Mouse (Mus musculus): Measurements from ENCODE around the gene Scn9a. TPM values are rescaled to one million over a fixed set of nuclear protein-coding genes. Genes with fewer than 3 reads are reported as not detected.
A peak's percentile ranks its signal among the peaks of the same experiment; 100 is the strongest.

The Scn9a gene
- total RNA-seq (2014; rRNA removed): 10.2 and 14.7 TPM in 2 replicates
- polyA plus RNA-seq (2015; fragmentation: Nextera tagmentation; extraction: Ambion mirVana): 2.2 and 6.3 TPM in 2 replicates

DNA sequence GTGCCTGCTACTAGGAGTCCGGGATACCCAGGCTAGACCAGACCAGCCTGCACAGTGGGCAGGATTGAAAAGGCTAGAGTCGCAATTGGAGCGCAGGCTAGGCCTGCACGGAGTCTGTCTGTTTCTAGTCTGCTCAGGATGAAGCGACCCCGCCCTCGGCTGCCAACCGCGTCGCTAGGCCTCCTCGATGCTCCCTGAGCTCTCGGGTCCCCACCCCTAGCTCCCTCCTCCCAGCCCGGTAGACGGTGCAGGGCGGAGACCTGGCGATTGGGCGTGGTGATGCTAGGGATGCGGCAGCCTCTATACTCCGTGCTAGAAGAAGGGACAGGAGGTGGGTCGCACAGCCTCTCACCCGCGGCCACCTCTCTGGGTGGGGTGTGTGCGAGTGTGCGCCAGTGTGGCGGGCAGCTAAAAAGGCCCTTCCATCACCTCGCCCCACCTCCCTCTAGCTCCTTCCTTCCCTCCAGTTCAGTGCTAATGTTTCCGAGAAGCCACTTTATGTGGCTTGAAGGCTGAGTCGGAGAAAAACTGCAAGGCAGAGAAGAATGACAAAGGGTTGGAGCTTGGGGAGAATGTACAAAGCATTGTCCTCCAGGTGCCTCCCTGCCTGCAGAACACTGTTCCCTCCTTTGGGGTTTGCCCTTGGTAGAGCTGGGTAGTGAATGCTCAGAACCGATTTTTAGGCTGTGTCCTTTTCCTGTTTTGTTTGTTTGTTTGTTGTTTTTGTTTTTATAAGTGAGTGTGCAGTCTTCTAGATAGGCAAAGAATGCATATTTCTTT is at the start of gene Scn9a:
Gene Scn9a, minus strand, starts transcription at position 383 of the 780 bp plus-strand sequence.
- peak; percentile 77 for DNase-seq
- Histone ChIP-seq H3K4me2 (ENCODE audit: low read depth) (peak within 1 kb of the TSS; percentile 60), H3K9me3 (ENCODE audit: low read length) (no peaks in the 10 kb centered on the region), H3K27me3 (ENCODE audit: insufficient read depth, low read length) (no peaks in the 10 kb centered on the region), H3K27ac (ENCODE audit: low read depth, low read length) (peak within 1 kb of the TSS; percentile 75), H3K4me1 (ENCODE audit: insufficient read depth) (no peaks in the 10 kb centered on the region), H3K9ac (peak within 1 kb of the TSS; percentile 78), H3K36me3 (ENCODE audit: insufficient read depth) (no peaks in the 10 kb centered on the region), H3K4me3 (ENCODE audit: low read depth, low read length) (peak within 1 kb of the TSS; percentile 51)
- TF ChIP-seq CTCF (IDR thresholded peaks at IDR 0.05; ENCODE audit: low read depth): no peak
- peak; percentile 96 for ATAC-seq
- 5% methylated on average over 29 of the region's 29 CpGs for WGBS

DNA sequence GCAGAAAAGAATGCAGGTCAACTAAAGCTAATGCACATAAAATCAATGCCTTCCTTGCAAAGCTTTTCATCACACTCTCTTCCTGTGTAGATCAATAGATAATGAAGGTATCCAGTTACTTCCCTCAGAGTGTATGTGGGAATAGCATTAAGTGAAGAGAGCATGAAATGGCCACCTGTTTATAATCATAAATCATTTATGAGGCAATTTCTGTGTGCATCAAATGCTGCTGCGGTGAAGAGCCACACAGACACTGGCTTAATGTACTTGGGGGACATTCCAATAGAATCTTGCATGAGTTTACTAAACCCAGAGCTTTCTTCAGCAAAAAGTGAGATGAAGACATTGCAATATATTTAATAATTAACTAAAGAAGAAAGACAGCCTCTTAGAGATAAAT is 27.2 kb upstream of the Scn9a start:
- H3K4me1 ChIP-seq (ENCODE audit: insufficient read depth): no peaks in the 10 kb centered on the region
- H3K9me3 ChIP-seq (ENCODE audit: low read length): no peaks in the 10 kb centered on the region
- no peak overlapping the region for H3K9ac ChIP-seq
- DNase-seq (no peak), ATAC-seq (no peak)
- no peak overlapping the region for H3K4me3 ChIP-seq (ENCODE audit: low read depth, low read length)
- TF ChIP-seq CTCF (IDR thresholded peaks at IDR 0.05; ENCODE audit: low read depth): no peak
- H3K4me2 ChIP-seq (ENCODE audit: low read depth): no peak overlapping the region
- H3K36me3 ChIP-seq (ENCODE audit: insufficient read depth): no peaks in the 10 kb centered on the region
- H3K27me3 ChIP-seq (ENCODE audit: insufficient read depth, low read length): no peaks in the 10 kb centered on the region
- no peak overlapping the region for H3K27ac ChIP-seq (ENCODE audit: low read depth, low read length)
- 73% methylated on average over 1 of the region's 1 CpGs for WGBS

DNA sequence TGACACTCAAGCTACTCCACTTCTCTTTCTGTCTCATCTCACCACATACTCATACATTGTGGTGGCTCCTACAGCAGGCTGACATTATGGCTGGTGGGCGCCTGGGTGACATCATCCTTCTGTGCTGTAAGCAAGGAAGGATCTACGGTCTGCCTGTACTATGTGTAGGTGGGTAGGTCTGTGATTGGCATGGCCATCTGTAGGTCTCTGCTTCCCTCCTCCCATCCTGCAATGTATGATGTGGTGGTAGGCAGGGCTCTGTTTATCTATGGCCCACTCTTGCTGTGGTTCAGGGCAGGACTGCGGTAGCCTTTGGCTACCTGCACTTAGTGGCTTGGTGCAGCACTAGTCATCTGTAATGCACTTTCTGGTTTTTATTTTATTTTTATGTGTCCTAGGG is 21.7 kb upstream of the Scn9a start:
- H3K9me3 ChIP-seq (ENCODE audit: low read length): no peaks in the 10 kb centered on the region
- H3K9ac ChIP-seq: no peak overlapping the region
- no peak overlapping the region for H3K4me3 ChIP-seq (ENCODE audit: low read depth, low read length)
- H3K4me1 ChIP-seq (ENCODE audit: insufficient read depth): no peaks in the 10 kb centered on the region
- H3K27me3 ChIP-seq (ENCODE audit: insufficient read depth, low read length): no peaks in the 10 kb centered on the region
- H3K36me3 ChIP-seq (ENCODE audit: insufficient read depth): no peaks in the 10 kb centered on the region
- ATAC-seq (no peak), DNase-seq (no peak)
- TF ChIP-seq CTCF (IDR thresholded peaks at IDR 0.05; ENCODE audit: low read depth): no peak
- 91% methylated on average over 3 of the region's 3 CpGs for WGBS
- no peak overlapping the region for H3K27ac ChIP-seq (ENCODE audit: low read depth, low read length)
- no peak overlapping the region for H3K4me2 ChIP-seq (ENCODE audit: low read depth)

DNA sequence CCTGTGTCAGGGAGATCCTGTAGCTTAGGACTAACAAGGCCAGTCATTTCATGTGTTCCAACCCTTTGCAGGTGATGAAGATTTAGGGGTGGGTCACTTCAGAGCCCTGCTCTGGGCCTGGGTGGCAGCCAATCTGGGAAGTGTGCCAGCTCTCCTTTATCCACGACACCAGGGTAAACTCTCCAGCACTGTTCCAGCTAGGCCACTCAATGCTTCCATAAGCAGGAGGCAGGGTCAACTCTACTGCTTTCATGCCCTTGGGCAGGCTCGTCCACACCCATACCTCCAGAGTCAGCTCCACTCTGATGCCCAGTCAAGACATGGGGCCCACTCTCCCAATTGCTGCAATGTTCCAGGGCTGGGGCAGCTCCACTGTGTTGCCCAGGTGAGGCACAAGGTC is 20.7 kb upstream of the Scn9a start:
- H3K27me3 ChIP-seq (ENCODE audit: insufficient read depth, low read length): no peaks in the 10 kb centered on the region
- no peak for TF ChIP-seq CTCF (IDR thresholded peaks at IDR 0.05; ENCODE audit: low read depth)
- no peak overlapping the region for H3K27ac ChIP-seq (ENCODE audit: low read depth, low read length)
- H3K4me2 ChIP-seq (ENCODE audit: low read depth): no peak overlapping the region
- H3K9ac ChIP-seq: no peak overlapping the region
- H3K4me3 ChIP-seq (ENCODE audit: low read depth, low read length): no peak overlapping the region
- DNase-seq (no peak), ATAC-seq (no peak)
- no peaks in the 10 kb centered on the region for H3K36me3 ChIP-seq (ENCODE audit: insufficient read depth)
- WGBS: 50% methylated on average over 2 of the region's 2 CpGs
- no peaks in the 10 kb centered on the region for H3K4me1 ChIP-seq (ENCODE audit: insufficient read depth)
- no peaks in the 10 kb centered on the region for H3K9me3 ChIP-seq (ENCODE audit: low read length)

DNA sequence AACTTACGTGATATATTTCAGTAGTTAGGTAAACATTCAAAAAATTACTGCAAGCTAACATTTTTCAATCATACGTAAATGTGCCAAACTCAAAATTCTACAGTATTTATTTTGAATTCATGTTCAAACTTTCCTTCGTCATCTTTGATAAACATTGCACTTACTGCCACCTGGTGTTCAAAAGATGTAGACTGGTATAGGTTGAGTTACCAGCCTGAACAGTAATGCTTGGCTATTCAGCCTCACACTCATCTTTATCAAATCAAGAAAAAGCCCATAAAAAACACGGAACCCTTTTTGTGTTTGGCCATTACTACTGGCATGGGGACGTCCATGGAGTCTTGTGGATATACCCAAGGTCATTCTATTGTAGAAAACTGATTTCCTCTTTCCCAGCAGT is 9.6 kb upstream of the Scn9a start:
- Histone ChIP-seq H3K9ac (no peak overlapping the region), H3K9me3 (ENCODE audit: low read length) (no peaks in the 10 kb centered on the region), H3K27ac (ENCODE audit: low read depth, low read length) (no peak overlapping the region), H3K36me3 (ENCODE audit: insufficient read depth) (no peaks in the 10 kb centered on the region), H3K4me3 (ENCODE audit: low read depth, low read length) (no peak overlapping the region), H3K27me3 (ENCODE audit: insufficient read depth, low read length) (no peaks in the 10 kb centered on the region), H3K4me1 (ENCODE audit: insufficient read depth) (no peaks in the 10 kb centered on the region), H3K4me2 (ENCODE audit: low read depth) (no peak overlapping the region)
- peak; percentile 76 for TF ChIP-seq CTCF (IDR thresholded peaks at IDR 0.05; ENCODE audit: low read depth)
- ATAC-seq (peak; percentile 73), DNase-seq (peak; percentile 74)
- 20% methylated on average over 5 of the region's 5 CpGs for WGBS

DNA sequence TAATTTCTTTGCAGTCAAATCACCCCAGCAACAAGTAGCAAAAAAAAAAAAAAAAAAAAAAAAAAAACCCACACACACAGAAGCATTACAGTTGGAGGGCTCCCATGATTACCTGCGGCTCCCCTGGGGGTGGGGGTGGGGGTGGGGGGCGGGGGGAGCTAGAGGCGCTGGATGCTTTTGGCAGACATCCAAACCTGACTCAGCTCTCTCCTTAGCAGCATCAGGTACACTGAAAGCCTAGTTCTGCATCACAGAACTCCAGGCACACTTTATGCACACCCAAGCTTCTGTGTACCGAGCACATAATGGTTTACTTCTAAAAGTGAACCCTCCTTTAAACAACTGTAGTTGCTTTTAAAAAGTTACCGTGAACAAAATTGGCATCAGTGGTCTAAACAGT is 2.0 kb downstream of the Scn9a start:
- H3K4me1 ChIP-seq (ENCODE audit: insufficient read depth): no peaks in the 10 kb centered on the region
- H3K36me3 ChIP-seq (ENCODE audit: insufficient read depth): no peaks in the 10 kb centered on the region
- H3K9me3 ChIP-seq (ENCODE audit: low read length): no peaks in the 10 kb centered on the region
- DNase-seq (peak; percentile 29), ATAC-seq (no peak)
- no peaks in the 10 kb centered on the region for H3K27me3 ChIP-seq (ENCODE audit: insufficient read depth, low read length)
- 13% methylated on average over 5 of the region's 5 CpGs for WGBS
- no peak overlapping the region for H3K9ac ChIP-seq
- H3K4me2 ChIP-seq (ENCODE audit: low read depth): peak overlapping the region; percentile 34
- H3K4me3 ChIP-seq (ENCODE audit: low read depth, low read length): peak overlapping the region; percentile 21; the same call in 1 of the 2 replicates
- no peak for TF ChIP-seq CTCF (IDR thresholded peaks at IDR 0.05; ENCODE audit: low read depth)
- H3K27ac ChIP-seq (ENCODE audit: low read depth, low read length): no peak overlapping the region

DNA sequence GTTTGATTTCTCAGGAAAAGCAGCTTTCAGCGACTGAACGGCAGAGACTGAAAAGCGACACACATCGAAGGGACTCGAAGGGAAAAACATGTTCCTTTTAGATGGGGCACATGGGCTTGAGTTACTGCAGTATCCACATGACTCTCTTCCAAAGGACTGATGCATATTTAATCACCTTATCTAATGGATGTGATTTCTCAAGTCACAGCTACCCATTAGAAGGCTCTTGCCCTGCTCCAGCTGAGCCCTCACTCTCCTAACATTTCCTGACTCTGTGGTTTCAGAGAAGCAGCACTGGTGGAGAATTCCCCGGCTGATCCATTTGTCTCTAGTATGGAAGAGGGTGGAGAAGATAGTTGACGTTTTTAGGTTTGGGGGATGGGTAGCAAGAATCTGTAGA is 23.7 kb downstream of the Scn9a start:
- H3K4me3 ChIP-seq (ENCODE audit: low read depth, low read length): no peak overlapping the region
- TF ChIP-seq CTCF (IDR thresholded peaks at IDR 0.05; ENCODE audit: low read depth): no peak
- H3K4me1 ChIP-seq (ENCODE audit: insufficient read depth): no peaks in the 10 kb centered on the region
- WGBS: 84% methylated on average over 7 of the region's 7 CpGs
- H3K27ac ChIP-seq (ENCODE audit: low read depth, low read length): no peak overlapping the region
- DNase-seq: no peak
- H3K36me3 ChIP-seq (ENCODE audit: insufficient read depth): no peaks in the 10 kb centered on the region
- no peak for ATAC-seq
- no peak overlapping the region for H3K4me2 ChIP-seq (ENCODE audit: low read depth)
- H3K27me3 ChIP-seq (ENCODE audit: insufficient read depth, low read length): no peaks in the 10 kb centered on the region
- H3K9ac ChIP-seq: no peak overlapping the region
- H3K9me3 ChIP-seq (ENCODE audit: low read length): no peaks in the 10 kb centered on the region

All from forebrain, postnatal 0 days (tissue).